Mouse (Mus musculus) hindbrain, embryonic 14.5 days (tissue): ENCODE measurements around the gene Kazn. TPM values are rescaled to one million over a fixed set of nuclear protein-coding genes. Genes with fewer than 3 reads are reported as not detected.

Experiments used
- ATAC-seq: fragments of 200-750 bp; cut with Nextera tagmentation; 2 replicates; pipeline ENCODE4 v1.8.0; 2017; ENCODE audit warnings: moderate number of reproducible peaks, mild to moderate bottlenecking, moderate TSS enrichment, moderate library complexity; ENCODE audit not compliant: low FRiP score
- DNase-seq: peaks from one replicate; pipeline ENCODE4 v3.0.0-alpha.2; 2015; ENCODE audit warnings: low spot score
- H3K27ac ChIP-seq: fragments of 300-500 bp; sonication (generic); 2 replicates; pipeline ENCODE4 v1.5.1; 2014; ENCODE audit warnings: mild to moderate bottlenecking, moderate library complexity
- H3K27me3 ChIP-seq: fragments of 300-500 bp; sonication (generic); 2 replicates; pipeline ENCODE4 v1.6.1; 2014; ENCODE audit warnings: mild to moderate bottlenecking, low read length, mixed read lengths; ENCODE audit not compliant: control insufficient read depth, insufficient read depth
- H3K36me3 ChIP-seq: fragments of 300-500 bp; sonication (generic); replicated peaks from 2 replicates; pipeline ENCODE4 v1.6.1; 2014; ENCODE audit not compliant: control insufficient read depth, insufficient read depth
- H3K4me1 ChIP-seq: fragments of 300-500 bp; sonication (generic); replicated peaks from 2 replicates; pipeline ENCODE4 v1.6.1; 2014; ENCODE audit warnings: antibody characterized with exemption, low read length, mixed read lengths; ENCODE audit not compliant: control insufficient read depth, insufficient read depth
- H3K4me2 ChIP-seq: fragments of 300-500 bp; sonication (generic); replicated peaks from 2 replicates; pipeline ENCODE4 v1.6.1; 2014; ENCODE audit warnings: mild to moderate bottlenecking, moderate library complexity
- H3K4me3 ChIP-seq: fragments of 300-500 bp; sonication (generic); replicated peaks from 2 replicates; pipeline ENCODE4 v1.5.1; 2014; ENCODE audit warnings: mild to moderate bottlenecking, low read length
- H3K9ac ChIP-seq: fragments of 300-500 bp; sonication (generic); 2 replicates; pipeline ENCODE4 v1.6.1; 2014
- H3K9me3 ChIP-seq: fragments of 300-500 bp; sonication (generic); 2 replicates; pipeline ENCODE4 v1.6.1; 2016; ENCODE audit warnings: low read length; ENCODE audit not compliant: control insufficient read depth
- WGBS: fragments of 180-500 bp; shearing (Covaris S2); extraction: QIAGEN DNeasy Blood & Tissue Kit; methylation state at CpG from one replicate; pipeline ENCODE4 v1.1.7; 2014; 5-methylcytosine and 5-hydroxymethylcytosine counted together
- polyA plus RNA-seq: library from polyadenylated mRNA; unstranded; fragments of >200 nt; fragmentation: Nextera tagmentation; extraction: Ambion mirVana; gene quantifications from 2 replicates; pipeline ENCODE4 v1.2.1, GENCODE M21; 2014

Kazn gene
- polyA plus RNA-seq, 1 experiment from 2014 or later = 18.5 TPM

- H3K4me2 ChIP-seq = no peak overlapping the region
- ATAC-seq (no peak), DNase-seq (no peak)
- no peaks in the 10 kb centered on the region for H3K9me3 ChIP-seq
- no peak overlapping the region for H3K27ac ChIP-seq
- no peak overlapping the region for H3K9ac ChIP-seq
- no peaks in the 10 kb centered on the region for H3K27me3 ChIP-seq
- 64% methylated on average over 3 of the region's 3 CpGs for WGBS
- H3K36me3 ChIP-seq = no peaks in the 10 kb centered on the region
- no peak overlapping the region for H3K4me3 ChIP-seq
- H3K4me1 ChIP-seq = peaks cover 6% of the 10 kb centered on the region
These were observed 75.3 kb downstream of the Kazn start for GRCm38 (mm10) chr4:142163862-142164261.

DNA sequence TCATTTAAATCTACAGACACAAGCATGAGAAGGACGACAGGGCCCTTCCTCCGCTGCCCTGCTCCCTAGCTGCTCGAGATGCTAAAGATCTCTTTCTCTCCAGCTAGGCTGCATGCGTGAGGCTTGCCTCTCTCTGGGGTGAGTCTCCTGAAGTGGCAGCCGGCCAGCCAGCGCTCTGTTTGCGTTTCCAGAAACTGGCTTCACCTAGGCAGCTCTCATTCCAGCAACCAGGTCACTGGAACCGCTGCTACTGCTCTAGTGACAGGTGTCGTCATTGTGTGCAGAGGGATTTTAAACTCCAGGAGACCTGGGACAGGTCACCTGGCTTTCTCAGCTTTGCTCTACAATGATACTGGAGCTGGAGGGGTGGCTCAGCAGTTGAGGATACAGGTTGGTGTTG lies 76.5 kb downstream of the Kazn start:
- Histone ChIP-seq H3K4me2 (no peak overlapping the region), H3K36me3 (no peaks in the 10 kb centered on the region; the same call in 1 of the 2 replicates), H3K9ac (no peak overlapping the region), H3K27ac (no peak overlapping the region), H3K9me3 (no peaks in the 10 kb centered on the region), H3K4me3 (no peak overlapping the region), H3K27me3 (no peaks in the 10 kb centered on the region), H3K4me1 (peaks cover 6% of the 10 kb centered on the region)
- WGBS = 91% methylated on average over 9 of the region's 9 CpGs
- DNase-seq (no peak), ATAC-seq (no peak)

DNA sequence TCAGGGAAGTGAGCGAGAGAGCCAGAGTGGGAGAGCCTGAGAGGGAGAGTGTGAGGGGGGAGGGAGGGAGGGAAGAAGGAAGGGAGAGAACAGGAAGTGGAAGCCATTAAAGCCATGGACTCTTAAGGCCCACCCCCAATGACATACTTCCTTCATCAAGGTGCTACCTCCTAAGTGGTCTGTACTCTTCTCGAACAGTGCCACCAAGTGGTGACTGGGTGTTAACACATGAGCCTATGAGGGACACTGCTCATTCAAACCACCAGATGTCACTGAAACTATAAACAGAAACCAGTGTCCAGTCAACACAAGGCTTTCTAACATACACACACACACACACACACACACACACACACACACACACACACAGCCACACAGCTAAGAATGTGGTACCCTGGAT lies 77.1 kb downstream of the Kazn start:
- DNase-seq = no peak
- Histone ChIP-seq H3K27me3 (no peaks in the 10 kb centered on the region), H3K4me2 (no peak overlapping the region), H3K27ac (no peak overlapping the region), H3K9me3 (no peaks in the 10 kb centered on the region), H3K9ac (no peak overlapping the region), H3K36me3 (no peaks in the 10 kb centered on the region; the same call in 1 of the 2 replicates), H3K4me3 (no peak overlapping the region), H3K4me1 (peaks cover 6% of the 10 kb centered on the region)
- 100% methylated on average over 2 of the region's 2 CpGs for WGBS
- ATAC-seq = no peak

GRCm38 (mm10) chr4:142160041-142160440 lies 79.2 kb downstream of the Kazn start:
- Histone ChIP-seq H3K4me3 (no peak overlapping the region), H3K4me2 (no peak overlapping the region), H3K27me3 (no peaks in the 10 kb centered on the region), H3K4me1 (no peaks in the 10 kb centered on the region), H3K36me3 (no peaks in the 10 kb centered on the region; the same call in 1 of the 2 replicates), H3K9me3 (no peaks in the 10 kb centered on the region), H3K9ac (no peak overlapping the region), H3K27ac (no peak overlapping the region)
- ATAC-seq = peak; percentile 51; the same call in 1 of the 2 replicates
- no peak for DNase-seq
- 42% methylated on average over 8 of the region's 8 CpGs for WGBS

DNA sequence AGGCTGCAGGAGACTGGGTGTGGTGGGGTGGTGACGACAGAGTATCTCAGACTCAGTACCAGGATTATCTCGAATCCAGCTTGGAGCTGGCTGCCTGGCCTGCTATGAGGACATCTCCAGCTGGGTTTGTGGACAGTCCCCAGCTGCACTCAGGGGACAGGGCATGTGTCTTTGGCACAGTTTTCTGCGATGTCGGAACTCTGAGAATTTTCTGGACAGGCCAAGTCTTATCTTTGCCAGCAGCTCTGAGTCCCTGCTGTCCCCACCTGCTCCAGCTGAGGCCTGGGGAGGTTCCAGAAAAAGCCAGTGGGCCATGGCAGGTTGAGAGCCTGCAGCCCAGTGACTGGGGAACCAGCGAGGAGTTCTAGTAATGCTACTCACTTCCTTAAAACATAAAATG lies 82.7 kb downstream of the Kazn start:
- no peak overlapping the region for H3K4me2 ChIP-seq
- no peak overlapping the region for H3K4me3 ChIP-seq
- 79% methylated on average over 5 of the region's 5 CpGs for WGBS
- ATAC-seq (no peak), DNase-seq (no peak)
- H3K9ac ChIP-seq = no peak overlapping the region
- 0 out of 2 replicates have a peak, but pooled peaks cover 2% of the 10 kb centered on the region for H3K4me1 ChIP-seq
- H3K27ac ChIP-seq = no peak overlapping the region
- H3K9me3 ChIP-seq = no peaks in the 10 kb centered on the region
- no peaks in the 10 kb centered on the region for H3K27me3 ChIP-seq
- no peaks in the 10 kb centered on the region; the same call in none of the 2 replicates for H3K36me3 ChIP-seq

GRCm38 (mm10) chr4:142154246-142154645 lies 85.0 kb downstream of the Kazn start:
- DNase-seq (no peak), ATAC-seq (no peak)
- Histone ChIP-seq H3K27me3 (no peaks in the 10 kb centered on the region), H3K36me3 (no peaks in the 10 kb centered on the region; the same call in none of the 2 replicates), H3K4me3 (no peak overlapping the region), H3K27ac (no peak overlapping the region), H3K4me2 (no peak overlapping the region), H3K9me3 (no peaks in the 10 kb centered on the region), H3K9ac (peak overlapping the region; percentile 24; the same call in 1 of the 2 replicates), H3K4me1 (0 out of 2 replicates have a peak, but pooled peaks cover 2% of the 10 kb centered on the region)
- 58% methylated on average over 11 of the region's 11 CpGs for WGBS

GRCm38 (mm10) chr4:142153526-142153925 lies 85.7 kb downstream of the Kazn start:
- 15% methylated on average over 2 of the region's 2 CpGs for WGBS
- no peak overlapping the region; the same call in 1 of the 2 replicates for H3K27ac ChIP-seq
- peak; percentile 75 for ATAC-seq

DNA sequence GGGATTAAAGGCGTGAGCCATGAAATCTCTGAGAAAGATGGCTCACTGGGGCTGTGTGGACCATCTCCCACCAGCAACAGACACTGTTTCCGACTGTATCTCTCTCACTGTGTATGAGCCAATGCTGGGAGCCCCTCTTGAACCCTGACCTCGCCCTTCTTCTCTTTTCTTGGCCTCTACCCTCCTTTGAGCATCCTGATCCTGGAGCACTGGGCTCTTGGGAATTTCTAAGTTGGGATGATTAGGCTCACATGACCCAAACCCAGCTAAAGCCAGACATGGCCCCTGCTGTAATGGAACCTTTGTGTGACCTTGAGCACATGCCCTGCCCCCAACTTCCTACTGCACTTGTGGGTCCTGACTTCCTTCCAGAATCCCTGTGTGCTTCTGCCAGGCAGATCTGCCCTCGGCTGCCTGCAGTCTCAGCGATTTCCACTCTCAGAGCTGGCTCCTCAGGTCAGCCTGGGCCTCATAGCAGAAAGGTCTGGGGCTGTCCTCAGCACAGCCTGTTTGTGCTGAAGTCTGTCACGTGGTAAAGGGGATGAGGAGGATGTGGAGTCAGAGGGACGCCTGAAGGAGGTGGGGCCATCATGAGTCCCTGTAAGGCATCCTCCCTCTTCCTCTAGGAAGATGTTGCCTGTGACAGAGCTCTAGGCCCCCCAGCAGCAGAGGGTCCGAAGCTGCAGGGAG lies 86.3 kb downstream of the Kazn start:
- DNase-seq = no peak
- H3K4me2 ChIP-seq = no peak overlapping the region
- no peak overlapping the region for H3K9ac ChIP-seq
- 72% methylated on average over 8 of the region's 8 CpGs for WGBS
- 0 out of 2 replicates have a peak, but pooled peaks cover 2% of the 10 kb centered on the region for H3K4me1 ChIP-seq
- no peak overlapping the region for H3K27ac ChIP-seq
- H3K27me3 ChIP-seq = no peaks in the 10 kb centered on the region
- no peak; the same call in 1 of the 2 replicates for ATAC-seq
- peaks cover 9% of the 10 kb centered on the region for H3K36me3 ChIP-seq
- H3K4me3 ChIP-seq = no peak overlapping the region
- H3K9me3 ChIP-seq = no peaks in the 10 kb centered on the region

More at GRCm38 (mm10) chr4:142153526-142153925, 85.7 kb downstream of the Kazn start:
- peak; percentile 96 for DNase-seq
- peaks cover 3% of the 10 kb centered on the region for H3K36me3 ChIP-seq
- 0 out of 2 replicates have a peak, but pooled peaks cover 2% of the 10 kb centered on the region for H3K4me1 ChIP-seq
- no peaks in the 10 kb centered on the region for H3K27me3 ChIP-seq
- H3K9me3 ChIP-seq = no peaks in the 10 kb centered on the region
- H3K4me3 ChIP-seq = no peak overlapping the region
- no peak overlapping the region for H3K4me2 ChIP-seq
- no peak overlapping the region for H3K9ac ChIP-seq

DNA sequence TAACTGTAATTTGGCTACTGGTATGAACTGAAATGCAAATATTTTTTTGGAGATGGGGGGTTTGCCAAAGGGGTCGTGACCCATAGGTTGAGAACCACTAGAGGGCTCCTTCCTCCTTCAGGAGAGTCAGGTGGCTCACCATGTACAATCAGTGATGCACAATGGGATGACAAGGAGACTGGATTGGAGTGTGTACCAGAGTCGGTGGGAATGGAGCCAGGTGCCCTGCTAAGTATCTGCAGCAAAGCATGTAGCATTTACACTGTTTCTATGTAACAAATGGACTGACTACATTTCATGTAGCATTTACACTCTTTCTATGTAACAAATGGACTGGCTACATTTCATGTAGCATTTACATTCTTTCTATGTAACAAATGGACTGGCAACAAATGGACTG lies 89.1 kb downstream of the Kazn start:
- Histone ChIP-seq H3K4me3 (no peak overlapping the region), H3K36me3 (peaks cover 35% of the 10 kb centered on the region)

More for the DNA sequence above, 89.1 kb downstream of the Kazn start:
- H3K4me2 ChIP-seq = no peak overlapping the region
- H3K9me3 ChIP-seq = no peaks in the 10 kb centered on the region
- WGBS = 77% methylated on average over 2 of the region's 2 CpGs
- H3K9ac ChIP-seq = no peak overlapping the region
- 0 out of 2 replicates have a peak, but pooled peaks cover 2% of the 10 kb centered on the region for H3K4me1 ChIP-seq
- H3K27ac ChIP-seq = no peak overlapping the region
- H3K27me3 ChIP-seq = no peaks in the 10 kb centered on the region
- ATAC-seq (no peak), DNase-seq (no peak)
